Mouse (Mus musculus) hindbrain, embryonic 13.5 days (tissue): ENCODE data around the gene Axin1. TPM values are rescaled to one million over a fixed set of nuclear protein-coding genes. Genes with fewer than 3 reads are reported as not detected.
"Not testable (repeated sequence)": the region's sequence is repeated elsewhere in the genome, so short reads cannot be mapped to it uniquely, and the experiment has no call there.

Experiments used
- ATAC-seq: fragments of 200-750 bp; cut with Nextera tagmentation; 2 replicates; pipeline ENCODE4 v1.8.0; 2017; ENCODE audit warnings: moderate TSS enrichment; ENCODE audit not compliant: low FRiP score
- H3K27ac ChIP-seq: fragments of 300-500 bp; sonication (generic); 2 replicates; pipeline ENCODE4 v1.5.1; 2015; ENCODE audit warnings: inconsistent platforms, mild to moderate bottlenecking, moderate library complexity
- H3K27me3 ChIP-seq: fragments of 300-500 bp; sonication (generic); 2 replicates; pipeline ENCODE4 v1.6.1; 2015; ENCODE audit warnings: mild to moderate bottlenecking, inconsistent platforms
- H3K36me3 ChIP-seq: fragments of 300-500 bp; sonication (generic); 2 replicates; pipeline ENCODE4 v1.6.1; 2015; ENCODE audit warnings: mild to moderate bottlenecking, inconsistent platforms
- H3K4me1 ChIP-seq: fragments of 300-500 bp; sonication (generic); replicated peaks from 2 replicates; pipeline ENCODE4 v1.6.1; 2015; ENCODE audit warnings: inconsistent platforms
- H3K4me2 ChIP-seq: fragments of 300-500 bp; sonication (generic); 2 replicates; pipeline ENCODE4 v1.6.1; 2015; ENCODE audit warnings: inconsistent platforms, mild to moderate bottlenecking, moderate library complexity
- H3K4me3 ChIP-seq: fragments of 300-500 bp; sonication (generic); 2 replicates; pipeline ENCODE4 v1.5.1; 2015; ENCODE audit warnings: mild to moderate bottlenecking, inconsistent platforms
- H3K9ac ChIP-seq: fragments of 300-500 bp; sonication (generic); 2 replicates; pipeline ENCODE4 v1.6.1; 2015; ENCODE audit warnings: mild to moderate bottlenecking, inconsistent platforms
- H3K9me3 ChIP-seq: fragments of 300-500 bp; sonication (generic); 2 replicates; pipeline ENCODE4 v1.6.1; 2016; ENCODE audit warnings: inconsistent platforms
- WGBS: fragments of 180-500 bp; shearing (Covaris S2); methylation state at CpG from one replicate; pipeline ENCODE4 v1.1.7; 2015; 5-methylcytosine and 5-hydroxymethylcytosine counted together
- polyA plus RNA-seq: library from polyadenylated mRNA; unstranded; fragments of >200 nt; fragmentation: Nextera tagmentation; extraction: Ambion mirVana; gene quantifications from 2 replicates; pipeline ENCODE4 v1.2.1, GENCODE M21; 2015

Gene Axin1
- polyA plus RNA-seq, 1 experiment from 2014 or later: 8.5 TPM

DNA sequence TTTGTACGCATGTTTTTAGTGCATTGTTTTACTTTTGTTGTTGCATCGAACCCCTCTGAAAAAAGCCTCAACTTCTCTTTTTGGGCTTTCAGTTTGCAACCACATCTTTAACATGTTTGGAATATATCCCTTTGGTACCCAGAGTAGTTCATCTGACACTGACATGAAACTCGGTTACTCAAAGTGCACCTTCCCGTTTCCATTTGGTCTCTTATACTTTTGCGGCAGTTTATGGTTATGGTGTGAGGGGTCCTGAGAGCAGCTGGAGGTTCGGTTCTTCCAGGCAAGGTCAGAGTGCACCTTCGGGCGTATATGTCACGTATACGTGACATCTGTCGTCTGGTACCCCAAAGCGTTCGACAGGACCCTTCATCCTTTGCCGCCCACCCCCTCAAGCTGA is 25.7 kb upstream of the Axin1 start:
- H3K4me2 ChIP-seq: peak overlapping the region; percentile 93
- peak; percentile 2; the same call in 1 of the 2 replicates for ATAC-seq
- peak overlapping the region; percentile 88 for H3K9ac ChIP-seq
- peaks cover 70% of the 10 kb centered on the region for H3K27me3 ChIP-seq
- WGBS: 17% methylated on average over 14 of the region's 14 CpGs
- H3K4me1 ChIP-seq: peaks cover 7% of the 10 kb centered on the region
- H3K4me3 ChIP-seq: peak overlapping the region; percentile 68
- H3K36me3 ChIP-seq: no peaks in the 10 kb centered on the region
- no peaks in the 10 kb centered on the region for H3K9me3 ChIP-seq
- peak overlapping the region; percentile 64; the same call in 1 of the 2 replicates for H3K27ac ChIP-seq

DNA sequence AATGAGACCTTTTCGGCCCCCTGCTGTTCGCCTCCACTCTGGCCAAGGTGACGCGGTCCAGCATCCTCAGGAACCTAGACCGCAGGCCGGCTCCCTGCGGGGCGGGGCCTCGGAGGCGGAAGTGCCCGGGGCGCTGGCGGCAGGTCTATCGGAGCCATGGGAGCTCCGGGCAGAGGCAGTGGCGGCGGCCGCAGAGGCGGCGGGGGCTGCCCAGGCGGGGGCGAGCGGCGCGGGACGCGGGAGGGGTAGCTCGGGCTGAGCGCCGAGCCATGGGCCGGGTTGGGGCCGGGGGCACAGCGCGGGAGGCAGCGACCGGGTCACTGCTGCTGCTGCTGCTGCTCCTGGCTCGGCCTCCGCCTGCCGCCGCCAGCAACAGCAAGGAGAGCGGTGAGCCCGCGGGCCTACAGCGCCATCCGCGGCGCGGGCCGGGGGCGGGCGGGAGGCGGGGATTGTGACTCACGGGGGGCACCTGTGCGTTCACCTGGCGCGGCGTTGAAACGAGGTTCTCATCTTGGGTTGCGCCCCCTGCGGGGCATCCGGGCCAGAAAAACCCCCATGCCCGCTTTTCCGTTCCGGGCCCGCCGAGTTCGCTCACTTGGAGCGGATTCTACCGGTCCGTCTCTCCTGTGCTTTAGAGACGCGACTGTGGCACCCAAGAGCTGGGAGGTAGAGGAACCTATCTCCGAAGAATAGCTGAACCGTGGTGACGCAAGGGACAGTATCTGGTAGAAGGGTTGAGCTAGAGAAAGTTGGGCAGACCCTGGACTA is 25.1 kb upstream of the Axin1 start, which contains the start of gene Tmem8:
Gene Tmem8, plus strand, starts transcription at position 119 of the 768 bp plus-strand sequence.
- Histone ChIP-seq H3K27ac (peak within 1 kb of the TSS; percentile 64), H3K4me3 (peak within 1 kb of the TSS; percentile 68), H3K27me3 (peaks cover 75% of the 10 kb centered on the region), H3K9me3 (no peaks in the 10 kb centered on the region), H3K4me1 (peaks cover 7% of the 10 kb centered on the region), H3K36me3 (no peaks in the 10 kb centered on the region), H3K9ac (peak within 1 kb of the TSS; percentile 88), H3K4me2 (peak within 1 kb of the TSS; percentile 93)
- 1% methylated on average over 64 of the region's 75 CpGs for WGBS
- peak; percentile 57 for ATAC-seq

DNA sequence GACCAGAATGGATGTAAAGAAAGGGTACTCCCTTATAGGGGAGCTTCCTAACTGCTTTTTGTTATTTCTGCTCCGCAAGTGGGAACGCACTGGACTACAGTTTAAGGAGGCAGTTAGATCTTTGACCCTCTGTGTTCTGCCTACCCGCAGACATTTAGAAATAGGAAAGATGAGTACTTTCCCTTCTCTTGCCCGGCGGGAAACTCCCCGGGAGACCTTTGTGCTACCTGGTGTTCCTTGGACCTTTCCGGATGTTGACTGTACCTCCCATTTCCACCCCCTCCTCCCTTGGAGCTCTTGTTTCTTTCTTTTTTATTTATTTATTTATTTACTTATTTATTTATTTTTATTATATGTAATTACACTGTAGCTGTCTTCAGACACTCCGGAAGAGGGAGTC is 24.4 kb upstream of the Axin1 start:
- Histone ChIP-seq H3K4me2 (peak overlapping the region; percentile 93), H3K9ac (peak overlapping the region; percentile 88), H3K9me3 (no peaks in the 10 kb centered on the region), H3K4me1 (peaks cover 7% of the 10 kb centered on the region), H3K36me3 (no peaks in the 10 kb centered on the region), H3K27me3 (peaks cover 82% of the 10 kb centered on the region), H3K4me3 (peak overlapping the region; percentile 68), H3K27ac (no peak overlapping the region)
- no peak for ATAC-seq
- WGBS: 9% methylated on average over 8 of the region's 8 CpGs

DNA sequence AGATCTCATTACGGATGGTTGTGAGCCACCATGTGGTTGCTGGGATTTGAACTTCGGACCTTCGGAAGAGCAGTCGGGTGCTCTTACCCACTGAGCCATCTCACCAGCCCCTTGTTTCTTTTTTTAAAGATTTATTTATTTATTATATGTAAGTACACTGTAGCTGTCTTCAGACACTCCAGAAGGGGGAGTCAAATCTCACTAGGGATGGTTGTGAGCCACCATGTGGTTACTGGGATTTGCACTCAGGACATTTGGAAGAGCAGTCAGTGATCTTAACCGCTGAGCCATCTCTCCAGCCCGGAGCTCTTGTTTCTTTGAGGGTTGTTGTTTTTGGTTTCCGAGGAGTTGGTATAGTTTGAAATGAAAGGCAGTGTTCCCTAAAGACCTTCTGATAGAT is 24.0 kb upstream of the Axin1 start:
- H3K36me3 ChIP-seq, H3K4me3 ChIP-seq, H3K4me2 ChIP-seq, H3K9me3 ChIP-seq, H3K4me1 ChIP-seq, ATAC-seq, H3K9ac ChIP-seq, H3K27ac ChIP-seq: not testable (repeated sequence)
- 71% methylated on average over 7 of the region's 7 CpGs for WGBS
- H3K27me3 ChIP-seq: peaks cover 86% of the 10 kb centered on the region

DNA sequence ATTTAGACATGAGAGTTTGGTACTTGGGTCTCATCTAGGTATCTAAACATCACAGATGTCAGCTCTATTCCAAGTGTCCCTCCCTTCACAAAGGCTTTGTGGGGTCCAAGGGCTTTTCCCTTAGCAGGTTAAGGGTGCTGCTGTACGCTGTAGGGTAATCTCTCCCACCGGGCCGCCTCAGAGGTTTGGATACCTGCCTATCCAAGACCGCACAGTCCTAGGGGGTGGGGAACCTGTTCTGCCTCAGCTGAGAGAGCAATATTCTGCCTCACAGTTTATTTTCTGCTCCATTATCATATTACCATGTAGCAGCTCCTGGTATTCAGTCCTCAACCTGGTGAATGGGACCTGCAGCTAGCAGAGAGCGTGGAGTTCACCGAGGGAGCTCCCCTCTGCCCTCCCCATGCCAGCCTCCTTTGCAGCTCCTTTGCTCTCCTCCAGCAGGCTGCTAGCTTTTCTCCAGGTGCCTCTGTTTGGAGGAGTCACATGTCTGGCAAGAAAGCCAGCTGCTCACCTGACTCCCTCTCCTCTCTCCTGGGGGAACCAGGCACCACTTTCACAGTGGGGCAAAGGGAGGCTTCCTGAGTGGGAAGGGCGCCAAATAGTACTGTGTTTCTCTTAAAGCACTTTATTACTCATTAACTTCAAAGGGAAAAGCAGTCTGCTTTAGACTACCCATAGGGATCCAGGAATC is 23.1 kb upstream of the Axin1 start:
- Histone ChIP-seq H3K4me3 (no peak overlapping the region), H3K9me3 (no peaks in the 10 kb centered on the region), H3K27me3 (peaks cover 83% of the 10 kb centered on the region), H3K4me2 (no peak overlapping the region), H3K27ac (no peak overlapping the region), H3K36me3 (no peaks in the 10 kb centered on the region), H3K4me1 (peaks cover 12% of the 10 kb centered on the region), H3K9ac (no peak overlapping the region)
- ATAC-seq: no peak
- 85% methylated on average over 7 of the region's 7 CpGs for WGBS

DNA sequence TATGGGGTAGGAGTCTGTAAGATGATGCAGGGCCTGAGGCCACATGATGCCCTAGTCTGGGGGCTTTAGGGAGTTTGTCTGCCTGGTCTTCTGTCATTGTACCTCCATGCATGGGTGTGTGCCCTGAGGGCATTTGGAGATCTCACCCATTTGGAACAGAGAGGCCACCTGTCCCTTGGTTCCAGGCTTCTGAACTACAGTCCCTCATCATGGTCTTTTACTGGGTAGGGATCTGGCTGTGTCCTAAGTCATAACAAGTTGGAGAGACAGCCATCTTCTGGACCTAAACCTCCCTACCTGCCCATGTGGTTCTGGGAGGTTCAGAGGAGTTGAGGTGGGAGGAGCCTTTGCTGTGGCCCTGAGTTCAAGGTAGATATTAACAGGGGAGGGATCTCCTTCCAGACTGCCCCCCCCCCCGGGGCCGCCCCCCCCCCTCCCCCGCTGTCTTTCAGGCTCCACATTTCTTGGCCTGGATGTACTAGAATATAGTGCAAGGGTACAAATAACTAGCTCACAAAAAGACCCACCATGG is 22.5 kb upstream of the Axin1 start:
- Histone ChIP-seq H3K4me2 (no peak overlapping the region), H3K9me3 (no peaks in the 10 kb centered on the region), H3K4me3 (no peak overlapping the region), H3K9ac (no peak overlapping the region), H3K27ac (no peak overlapping the region), H3K4me1 (peaks cover 13% of the 10 kb centered on the region), H3K36me3 (no peaks in the 10 kb centered on the region), H3K27me3 (peaks cover 78% of the 10 kb centered on the region)
- no peak for ATAC-seq
- WGBS: 50% methylated on average over 1 of the region's 3 CpGs

DNA sequence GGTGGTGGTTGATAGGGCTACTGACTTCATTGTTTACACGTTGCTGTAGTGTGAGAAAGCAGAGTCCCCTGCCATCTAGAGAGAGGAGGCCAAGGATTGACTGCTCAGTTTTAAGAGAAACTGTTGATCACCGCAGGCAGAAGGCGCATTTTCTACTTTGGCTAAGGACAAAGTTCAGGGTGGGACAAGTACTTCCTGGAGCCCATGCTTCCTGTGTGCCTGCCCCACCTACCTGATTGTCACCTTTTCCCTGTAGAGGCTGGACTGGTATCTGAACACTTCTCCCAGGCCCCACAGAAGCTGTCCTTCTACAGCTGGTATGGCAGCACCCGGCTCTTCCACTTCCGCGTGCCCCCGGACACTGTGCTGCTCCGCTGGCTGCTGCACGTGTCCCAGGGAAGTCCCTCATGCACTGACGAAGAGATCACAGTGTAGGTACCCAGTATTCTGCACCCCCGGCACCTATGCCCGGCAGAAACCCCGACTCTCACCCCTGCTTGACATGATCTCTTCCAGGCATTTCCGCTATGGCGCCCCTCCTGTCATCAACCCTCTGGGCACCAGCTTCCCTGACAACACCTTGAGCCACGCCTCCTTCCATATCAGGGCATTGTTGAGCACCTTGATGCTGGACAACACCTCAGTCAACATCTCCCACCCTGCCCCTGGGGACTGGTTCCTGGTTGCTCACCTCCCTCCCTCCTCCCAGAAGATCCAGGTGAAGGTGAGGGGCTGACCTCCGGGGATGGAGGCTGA is 21.8 kb upstream of the Axin1 start:
- peaks cover 73% of the 10 kb centered on the region for H3K27me3 ChIP-seq
- H3K4me2 ChIP-seq: no peak overlapping the region
- no peak overlapping the region for H3K4me3 ChIP-seq
- no peak for ATAC-seq
- WGBS: 87% methylated on average over 17 of the region's 17 CpGs
- no peak overlapping the region for H3K9ac ChIP-seq
- H3K9me3 ChIP-seq: no peaks in the 10 kb centered on the region
- H3K36me3 ChIP-seq: no peaks in the 10 kb centered on the region
- H3K27ac ChIP-seq: no peak overlapping the region
- H3K4me1 ChIP-seq: peaks cover 13% of the 10 kb centered on the region

DNA sequence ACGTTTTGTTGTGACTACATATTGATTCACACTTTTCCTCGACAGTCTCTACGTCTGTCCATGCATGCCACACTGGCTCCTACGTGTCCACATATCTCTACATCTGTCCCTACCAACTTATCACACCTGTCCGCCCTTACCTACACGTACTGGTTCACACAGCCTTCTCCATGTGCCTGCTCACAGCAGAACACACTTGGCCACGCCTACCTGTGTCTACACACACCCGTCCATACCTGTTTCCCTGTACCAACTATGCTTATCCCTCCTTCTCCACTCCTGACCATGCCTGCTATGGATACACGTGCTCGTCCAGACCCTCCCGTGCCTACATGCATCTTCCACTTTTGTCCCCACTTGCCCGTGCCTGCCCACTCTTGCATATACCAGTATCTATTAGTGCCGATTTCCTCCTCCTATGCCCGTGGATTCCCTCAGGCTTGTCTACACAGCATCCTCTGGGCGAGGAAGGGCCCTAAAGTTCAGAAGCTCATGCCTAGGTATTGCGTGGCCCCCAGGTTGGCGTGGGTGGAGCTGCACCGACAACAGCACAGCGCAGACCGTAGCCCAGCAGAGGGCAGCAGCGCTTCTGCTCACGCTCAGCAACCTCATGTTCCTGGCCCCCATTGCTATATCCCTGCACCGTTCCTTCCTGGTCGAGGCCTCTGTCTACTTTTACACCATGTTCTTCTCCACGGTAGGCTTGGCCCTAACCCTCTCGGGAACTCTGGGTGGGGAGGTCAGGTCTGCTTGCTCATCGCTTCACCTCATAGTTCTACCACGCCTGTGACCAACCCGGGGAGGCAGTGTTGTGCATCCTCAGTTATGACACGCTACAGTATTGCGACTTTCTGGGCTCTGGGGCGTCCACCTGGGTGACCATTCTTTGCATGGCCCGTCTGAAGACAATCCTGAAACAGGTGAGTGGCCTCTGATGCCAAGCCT is 18.4 kb upstream of the Axin1 start:
- Histone ChIP-seq H3K9ac (no peak overlapping the region), H3K36me3 (0 out of 2 replicates have a peak, but pooled peaks cover under 1% of the 10 kb centered on the region), H3K4me3 (no peak overlapping the region), H3K4me2 (no peak overlapping the region), H3K27ac (no peak overlapping the region), H3K9me3 (no peaks in the 10 kb centered on the region), H3K27me3 (peaks cover 48% of the 10 kb centered on the region), H3K4me1 (peaks cover 26% of the 10 kb centered on the region)
- 51% methylated on average over 33 of the region's 33 CpGs for WGBS
- ATAC-seq: peak; percentile 22; the same call in 1 of the 2 replicates

DNA sequence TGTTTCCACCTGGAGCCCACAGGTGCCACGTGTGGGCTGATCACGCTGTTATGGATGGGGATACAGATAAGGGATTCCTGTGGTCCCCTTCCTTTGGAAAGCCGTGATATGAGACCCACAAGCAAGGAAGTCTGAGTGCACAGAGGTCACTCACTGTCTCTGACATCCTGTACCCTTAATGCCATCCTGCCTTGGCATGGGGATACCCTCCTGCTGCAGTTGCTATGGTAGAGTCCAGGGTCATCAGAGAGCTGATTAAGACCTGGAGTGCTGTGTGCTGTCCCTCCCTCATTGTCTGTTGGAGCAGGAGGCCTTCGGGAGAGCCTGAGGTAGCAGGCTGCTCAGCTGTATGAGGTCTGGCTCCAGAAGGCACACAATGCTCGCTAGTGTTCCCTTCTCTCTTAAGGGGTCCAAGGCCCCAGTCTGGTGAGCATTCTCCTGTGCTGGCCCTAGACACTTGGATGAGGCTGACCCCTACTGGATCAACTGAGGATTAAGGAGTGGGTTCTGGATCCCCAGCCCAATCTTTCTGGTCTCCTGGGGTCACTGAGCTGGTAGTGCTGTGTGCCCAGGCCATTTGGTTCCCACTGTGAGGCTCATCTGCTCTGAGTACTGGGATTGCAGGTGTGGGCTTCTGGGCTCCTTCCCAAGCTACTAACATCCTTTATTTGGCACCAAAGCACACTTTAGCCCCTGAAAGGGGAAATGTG is 15.9 kb upstream of the Axin1 start:
- no peak overlapping the region for H3K9ac ChIP-seq
- peaks cover 25% of the 10 kb centered on the region for H3K36me3 ChIP-seq
- ATAC-seq: no peak

DNA sequence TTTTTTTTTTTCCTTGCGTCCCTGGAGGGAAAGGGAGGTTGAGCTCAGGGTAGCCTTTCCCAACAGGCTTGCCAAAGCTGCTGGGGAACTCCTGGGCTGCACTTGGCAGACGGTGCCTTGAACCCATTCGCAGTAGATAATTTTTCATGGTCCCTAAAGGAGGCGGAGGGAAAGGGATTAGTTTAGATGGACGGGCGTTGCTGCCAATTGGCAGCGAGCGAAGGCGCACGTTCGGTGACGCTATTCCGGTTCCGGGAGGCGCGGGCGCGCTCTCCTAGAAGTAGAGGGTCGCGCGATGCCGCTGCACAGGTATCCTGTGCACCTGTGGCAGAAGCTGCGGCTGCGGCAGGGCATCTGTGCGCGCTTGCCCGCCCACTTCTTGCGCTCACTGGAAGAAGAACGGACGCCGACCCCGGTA is 15.2 kb upstream of the Axin1 start, which contains the start of gene Mrpl28:
Gene Mrpl28, plus strand, starts transcription at position 234 of the 418 bp plus-strand sequence.
- peak; percentile 89 for ATAC-seq
- H3K9ac ChIP-seq: peak within 1 kb of the TSS; percentile 90
- peaks cover 15% of the 10 kb centered on the region for H3K27me3 ChIP-seq
- H3K4me3 ChIP-seq: peak within 1 kb of the TSS; percentile 92
- H3K9me3 ChIP-seq: no peaks in the 10 kb centered on the region
- H3K27ac ChIP-seq: peak within 1 kb of the TSS; percentile 48
- H3K4me2 ChIP-seq: peak within 1 kb of the TSS; percentile 89
- WGBS: under 1% methylated on average over 32 of the region's 32 CpGs
- H3K4me1 ChIP-seq: peaks cover 30% of the 10 kb centered on the region
- H3K36me3 ChIP-seq: peaks cover 32% of the 10 kb centered on the region

More for the DNA sequence above, 15.9 kb upstream of the Axin1 start:
- WGBS: 52% methylated on average over 5 of the region's 5 CpGs
- Histone ChIP-seq H3K4me1 (peaks cover 30% of the 10 kb centered on the region), H3K27me3 (peaks cover 22% of the 10 kb centered on the region), H3K4me3 (no peak overlapping the region), H3K4me2 (no peak overlapping the region), H3K27ac (no peak overlapping the region), H3K9me3 (no peaks in the 10 kb centered on the region)
